Mouse (Mus musculus): ENCODE data around the gene ccdc198. TPM values are rescaled to one million over a fixed set of nuclear protein-coding genes. Genes with fewer than 3 reads are reported as not detected.

ccdc198 gene
- polyA plus RNA-seq, 1 experiment from 2014 or later = 0.23 TPM

DNA sequence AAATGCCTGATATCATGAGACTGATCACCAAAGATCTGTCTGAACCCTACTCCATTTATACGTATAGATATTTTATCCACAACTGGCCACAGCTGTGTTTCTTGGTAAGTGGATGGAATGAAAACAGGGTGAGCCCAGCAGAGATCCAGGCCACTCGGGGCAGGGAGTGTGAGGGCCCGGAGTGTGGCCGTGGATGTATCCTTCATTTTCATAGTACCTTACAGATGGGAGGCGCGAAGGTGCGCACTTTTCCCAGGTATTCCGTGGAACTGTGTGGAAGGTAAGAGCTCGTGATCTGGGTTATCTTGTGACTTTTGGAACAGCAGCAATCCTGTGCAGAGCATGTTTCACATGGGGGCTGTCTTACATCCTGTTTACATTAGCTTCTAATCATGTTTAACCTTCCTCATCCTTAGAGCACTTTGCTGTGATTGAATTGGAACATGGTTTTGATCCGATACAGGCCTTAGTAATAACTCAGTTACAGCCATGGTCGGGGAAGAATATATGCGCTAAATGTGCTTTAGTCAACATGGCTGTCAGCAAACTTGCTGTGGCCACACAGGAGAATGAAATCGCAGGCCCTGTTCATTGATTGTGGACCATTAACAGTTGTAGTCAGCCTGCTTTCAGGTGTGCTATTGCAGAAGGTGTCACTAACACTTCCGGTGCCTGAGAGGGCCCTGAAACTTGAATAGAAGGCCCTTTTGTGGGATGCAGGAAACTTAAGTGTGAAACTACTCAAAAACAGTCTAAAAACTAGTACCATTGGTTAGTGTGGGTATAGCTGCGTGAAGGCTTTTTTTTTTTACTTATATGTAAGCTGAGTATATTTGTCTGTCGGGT, 71.8 kb downstream of the ccdc198 start:
- peak overlapping the region; percentile 77 for H3K4me2 ChIP-seq (replicated peaks)
- H3K9me3 ChIP-seq (replicated peaks) = no peaks in the 10 kb centered on the region
- peaks cover 23% of the 10 kb centered on the region for H3K4me1 ChIP-seq
- H3K9ac ChIP-seq = peak overlapping the region; percentile 98
- H3K4me3 ChIP-seq = peak overlapping the region; percentile 96
- H3K36me3 ChIP-seq = no peaks in the 10 kb centered on the region
- no peak for ATAC-seq (ENCODE audit: low FRiP score)
- 60% methylated on average over 16 of the region's 16 CpGs for WGBS
- peak overlapping the region; percentile 89 for H3K27ac ChIP-seq
- H3K27me3 ChIP-seq = no peaks in the 10 kb centered on the region

- peak; percentile 83 for ATAC-seq (ENCODE audit: low FRiP score)
- WGBS = under 1% methylated on average over 41 of the region's 46 CpGs
- Histone ChIP-seq H3K9me3 (replicated peaks) (no peaks in the 10 kb centered on the region), H3K27me3 (no peaks in the 10 kb centered on the region), H3K4me1 (peaks cover 23% of the 10 kb centered on the region), H3K9ac (peak overlapping the region; percentile 98), H3K4me2 (replicated peaks) (peak overlapping the region; percentile 77), H3K4me3 (peak overlapping the region; percentile 96), H3K36me3 (no peaks in the 10 kb centered on the region), H3K27ac (peak overlapping the region; percentile 89)
Observed at GRCm38 (mm10) chr14:49172582-49172988, 72.7 kb downstream of the ccdc198 start.

DNA sequence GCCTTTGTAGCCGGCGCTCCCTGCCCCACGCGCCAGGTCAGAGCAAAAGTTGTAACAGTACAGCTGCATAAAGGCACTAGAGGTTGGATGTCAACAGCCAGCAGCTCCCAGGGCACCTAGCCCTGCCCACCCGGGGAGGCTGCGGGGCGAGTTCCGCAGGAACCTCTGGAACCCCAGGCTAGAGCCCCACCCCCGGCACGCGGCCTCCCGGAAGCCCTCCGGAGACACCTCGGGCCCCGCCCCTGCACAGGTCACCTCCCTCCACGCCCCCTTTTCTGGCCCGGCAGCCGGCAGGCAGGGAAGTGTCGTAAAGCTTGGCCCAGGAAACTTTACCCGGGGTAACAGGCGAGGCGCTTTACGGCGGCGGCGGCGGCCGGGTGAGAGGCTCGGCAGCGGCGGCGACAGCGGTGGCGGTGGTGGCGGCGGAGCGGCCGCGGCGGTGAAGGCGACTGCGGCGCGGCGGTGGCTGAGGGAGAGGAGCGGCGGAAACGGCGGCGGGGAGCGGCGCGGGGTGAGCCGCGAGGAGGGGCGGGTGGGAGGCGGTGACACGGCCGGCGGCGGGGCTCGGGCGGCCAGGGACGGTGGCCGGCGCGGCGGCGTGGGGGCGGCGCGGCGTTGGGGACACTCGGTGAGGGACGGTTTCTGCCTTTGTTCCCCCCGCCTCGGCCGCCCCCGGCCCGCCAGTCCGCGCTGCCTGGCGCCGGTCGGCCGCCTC, 73.2 kb downstream of the ccdc198 start, which contains the start of gene Naa30:
Gene Naa30, plus strand, starts transcription at position 360 of the 715 bp plus-strand sequence.
- Histone ChIP-seq H3K9ac (peak within 1 kb of the TSS; percentile 98), H3K27ac (peak within 1 kb of the TSS; percentile 89), H3K4me3 (peak within 1 kb of the TSS; percentile 96), H3K36me3 (no peaks in the 10 kb centered on the region), H3K9me3 (replicated peaks) (no peaks in the 10 kb centered on the region), H3K27me3 (no peaks in the 10 kb centered on the region), H3K4me1 (peaks cover 23% of the 10 kb centered on the region), H3K4me2 (replicated peaks) (peak within 1 kb of the TSS; percentile 77)
- peak; percentile 92 for ATAC-seq (ENCODE audit: low FRiP score)
- under 1% methylated on average over 48 of the region's 86 CpGs for WGBS

DNA sequence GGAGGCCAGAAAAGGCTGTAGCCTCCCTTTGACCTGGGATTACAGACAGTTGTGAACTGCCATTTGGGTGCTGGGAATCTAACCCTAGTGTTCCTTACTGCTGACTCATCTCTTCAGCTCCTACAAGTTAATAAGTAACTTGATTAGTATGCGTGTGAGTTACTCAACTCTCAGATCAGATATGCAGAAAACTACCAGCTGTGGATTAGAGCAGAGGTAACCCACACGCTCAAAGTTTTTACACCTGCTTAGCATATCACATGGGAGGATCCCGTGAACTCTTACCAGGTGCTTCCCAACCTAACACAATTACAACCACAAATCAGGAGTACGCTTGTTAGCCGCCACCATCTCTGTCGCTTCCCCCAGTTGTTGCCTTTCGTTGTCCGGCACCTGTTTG, 74.0 kb downstream of the ccdc198 start:
- peak; percentile 37 for ATAC-seq (ENCODE audit: low FRiP score)
- Histone ChIP-seq H3K9ac (peak overlapping the region; percentile 98; the same call in 1 of the 2 replicates), H3K9me3 (replicated peaks) (no peaks in the 10 kb centered on the region), H3K4me2 (replicated peaks) (peak overlapping the region; percentile 77), H3K4me1 (peaks cover 23% of the 10 kb centered on the region), H3K27me3 (no peaks in the 10 kb centered on the region), H3K27ac (no peak overlapping the region), H3K4me3 (peak overlapping the region; percentile 96), H3K36me3 (no peaks in the 10 kb centered on the region)
- 22% methylated on average over 8 of the region's 8 CpGs for WGBS

Other genes starting within 250 kb of the ccdc198 start
- gene Ap5m1, start 179.4 kb downstream of the ccdc198 start, polyA plus RNA-seq (2016; fragmentation: Nextera tagmentation; extraction: Ambion mirVana) = 31.1 and 32.8 TPM in 2 replicates
- 87.3 and 101 TPM in 2 replicates for gene Exoc5, start 178.8 kb downstream of the ccdc198 start, polyA plus RNA-seq (2016; fragmentation: Nextera tagmentation; extraction: Ambion mirVana)
- gene Naa30, start 73.2 kb downstream of the ccdc198 start, polyA plus RNA-seq (2016; fragmentation: Nextera tagmentation; extraction: Ambion mirVana) = 27.4 and 29.0 TPM in 2 replicates